Mouse (Mus musculus) liver, embryonic 16.5 days (tissue): ENCODE data around the gene Sema6b. TPM values are rescaled to one million over a fixed set of nuclear protein-coding genes. Genes with fewer than 3 reads are reported as not detected.

Experiments used
- ATAC-seq: fragments of 200-750 bp; cut with Nextera tagmentation; 2 replicates; pipeline ENCODE4 v1.8.0; 2017; ENCODE audit warnings: low read depth, mild to moderate bottlenecking, moderate number of reproducible peaks, moderate library complexity
- H3K27ac ChIP-seq: fragments of 300-500 bp; sonication (generic); 2 replicates; pipeline ENCODE4 v1.5.1; 2014; ENCODE audit warnings: mild to moderate bottlenecking, low read length
- H3K27me3 ChIP-seq: fragments of 300-500 bp; sonication (generic); 2 replicates; pipeline ENCODE4 v1.6.1; 2014; ENCODE audit warnings: low read depth, low read length, mixed read lengths; ENCODE audit not compliant: control insufficient read depth, insufficient read depth
- H3K36me3 ChIP-seq: fragments of 300-500 bp; sonication (generic); 2 replicates; pipeline ENCODE4 v1.6.1; 2014; ENCODE audit warnings: mild to moderate bottlenecking; ENCODE audit not compliant: control insufficient read depth, insufficient read depth
- H3K4me1 ChIP-seq: fragments of 300-500 bp; sonication (generic); 2 replicates; pipeline ENCODE4 v1.6.1; 2014; ENCODE audit warnings: low read depth, low read length, mixed read lengths; ENCODE audit not compliant: control insufficient read depth
- H3K4me2 ChIP-seq: fragments of 300-500 bp; sonication (generic); 2 replicates; pipeline ENCODE4 v1.6.1; 2014; ENCODE audit warnings: low read depth, low read length, mixed read lengths
- H3K4me3 ChIP-seq: fragments of 300-500 bp; sonication (generic); 2 replicates; pipeline ENCODE4 v1.5.1; 2014; ENCODE audit warnings: low read depth, mild to moderate bottlenecking, low read length
- H3K9ac ChIP-seq: fragments of 300-500 bp; sonication (generic); 2 replicates; pipeline ENCODE4 v1.6.1; 2014; ENCODE audit warnings: low read depth, low read length
- H3K9me3 ChIP-seq: fragments of 300-500 bp; sonication (generic); replicated peaks from 2 replicates; pipeline ENCODE4 v1.6.1; 2016; ENCODE audit warnings: low read length; ENCODE audit not compliant: control insufficient read depth
- WGBS: fragments of 180-500 bp; shearing (Covaris S2); extraction: QIAGEN DNeasy Blood & Tissue Kit; methylation state at CpG from one replicate; pipeline ENCODE4 v1.1.7; 2014; ENCODE audit not compliant: insufficient replicate concordance; 5-methylcytosine and 5-hydroxymethylcytosine counted together
- polyA plus RNA-seq: library from polyadenylated mRNA; unstranded; fragments of >200 nt; fragmentation: Nextera tagmentation; extraction: Ambion mirVana; gene quantifications from 2 replicates; pipeline ENCODE4 v1.2.1, GENCODE M21; 2015

Sema6b gene
- polyA plus RNA-seq, 1 experiment from 2014 or later, result 1.3 TPM

GRCm38 (mm10) chr17:56136558-56136957 is 3.6 kb downstream of the Sema6b start:
- H3K27ac ChIP-seq, result no peak overlapping the region
- H3K4me1 ChIP-seq, result peaks cover 29% of the 10 kb centered on the region

GRCm38 (mm10) chr17:56134463-56134971 is 5.6 kb downstream of the Sema6b start:
- no peaks in the 10 kb centered on the region for H3K9me3 ChIP-seq
- peak; percentile 35 for ATAC-seq
- H3K4me1 ChIP-seq, result peaks cover 22% of the 10 kb centered on the region
- peak overlapping the region; percentile 76 for H3K4me2 ChIP-seq
- peak overlapping the region; percentile 36 for H3K9ac ChIP-seq
- peak overlapping the region; percentile 88 for H3K27ac ChIP-seq
- H3K36me3 ChIP-seq, result peaks cover 8% of the 10 kb centered on the region
- peaks cover 8% of the 10 kb centered on the region for H3K27me3 ChIP-seq
- peak overlapping the region; percentile 57 for H3K4me3 ChIP-seq
- 2% methylated on average over 27 of the region's 27 CpGs for WGBS

More at GRCm38 (mm10) chr17:56136558-56136957, 3.6 kb downstream of the Sema6b start:
- H3K36me3 ChIP-seq, result no peaks in the 10 kb centered on the region
- no peak overlapping the region for H3K4me3 ChIP-seq
- WGBS, result 59% methylated on average over 7 of the region's 7 CpGs
- no peak for ATAC-seq
- no peaks in the 10 kb centered on the region for H3K9me3 ChIP-seq
- no peak overlapping the region for H3K9ac ChIP-seq
- H3K27me3 ChIP-seq, result peaks cover 28% of the 10 kb centered on the region
- H3K4me2 ChIP-seq, result no peak overlapping the region

- 3% methylated on average over 16 of the region's 21 CpGs for WGBS
- peak; percentile 87 for ATAC-seq
- Histone ChIP-seq H3K4me3 (peak overlapping the region; percentile 57), H3K27ac (peak overlapping the region; percentile 88), H3K4me1 (peaks cover 21% of the 10 kb centered on the region), H3K4me2 (peak overlapping the region; percentile 76), H3K27me3 (no peaks in the 10 kb centered on the region; the same call in 1 of the 2 replicates), H3K36me3 (peaks cover 8% of the 10 kb centered on the region), H3K9ac (peak overlapping the region; percentile 36; the same call in 1 of the 2 replicates), H3K9me3 (no peaks in the 10 kb centered on the region)
These were observed 6.4 kb downstream of the Sema6b start for GRCm38 (mm10) chr17:56133457-56134363.

GRCm38 (mm10) chr17:56132661-56133060 is 7.5 kb downstream of the Sema6b start:
- peaks cover 21% of the 10 kb centered on the region for H3K4me1 ChIP-seq
- H3K27ac ChIP-seq, result no peak overlapping the region
- H3K4me2 ChIP-seq, result peak overlapping the region; percentile 37
- ATAC-seq, result no peak
- H3K36me3 ChIP-seq, result peaks cover 8% of the 10 kb centered on the region
- H3K4me3 ChIP-seq, result no peak overlapping the region
- no peaks in the 10 kb centered on the region for H3K9me3 ChIP-seq
- no peak overlapping the region for H3K9ac ChIP-seq
- 4% methylated on average over 14 of the region's 14 CpGs for WGBS
- no peaks in the 10 kb centered on the region for H3K27me3 ChIP-seq

GRCm38 (mm10) chr17:56131814-56132213 is 8.3 kb downstream of the Sema6b start:
- Histone ChIP-seq H3K27me3 (no peaks in the 10 kb centered on the region), H3K36me3 (peaks cover 8% of the 10 kb centered on the region), H3K9me3 (no peaks in the 10 kb centered on the region), H3K27ac (no peak overlapping the region), H3K4me1 (peaks cover 21% of the 10 kb centered on the region), H3K4me2 (no peak overlapping the region), H3K9ac (no peak overlapping the region), H3K4me3 (no peak overlapping the region)
- WGBS, result 34% methylated on average over 7 of the region's 7 CpGs
- no peak for ATAC-seq

- ATAC-seq, result no peak
- H3K4me3 ChIP-seq, result no peak overlapping the region
- no peaks in the 10 kb centered on the region for H3K9me3 ChIP-seq
- WGBS, result 77% methylated on average over 10 of the region's 10 CpGs
- no peak overlapping the region for H3K9ac ChIP-seq
- peaks cover 21% of the 10 kb centered on the region for H3K4me1 ChIP-seq
- peaks cover 8% of the 10 kb centered on the region for H3K36me3 ChIP-seq
- no peak overlapping the region for H3K27ac ChIP-seq
- no peaks in the 10 kb centered on the region for H3K27me3 ChIP-seq
- no peak overlapping the region for H3K4me2 ChIP-seq
These were observed 9.0 kb downstream of the Sema6b start for GRCm38 (mm10) chr17:56131136-56131535.

GRCm38 (mm10) chr17:56128246-56128645 is 11.9 kb downstream of the Sema6b start:
- Histone ChIP-seq H3K9me3 (no peaks in the 10 kb centered on the region), H3K4me2 (no peak overlapping the region), H3K27me3 (peaks cover 6% of the 10 kb centered on the region; the same call in 1 of the 2 replicates), H3K9ac (no peak overlapping the region), H3K4me1 (peaks cover 7% of the 10 kb centered on the region), H3K36me3 (peaks cover 8% of the 10 kb centered on the region), H3K27ac (no peak overlapping the region), H3K4me3 (no peak overlapping the region)
- 58% methylated on average over 15 of the region's 15 CpGs for WGBS
- ATAC-seq, result no peak

- H3K4me3 ChIP-seq, result no peak overlapping the region
- no peak overlapping the region for H3K4me2 ChIP-seq
- H3K27me3 ChIP-seq, result peaks cover 13% of the 10 kb centered on the region
- no peak overlapping the region for H3K27ac ChIP-seq
- 71% methylated on average over 11 of the region's 11 CpGs for WGBS
- ATAC-seq, result no peak
- H3K4me1 ChIP-seq, result no peaks in the 10 kb centered on the region; the same call in none of the 2 replicates
- no peaks in the 10 kb centered on the region; the same call in 1 of the 2 replicates for H3K9me3 ChIP-seq
- H3K36me3 ChIP-seq, result peaks cover 5% of the 10 kb centered on the region; the same call in 1 of the 2 replicates
- no peak overlapping the region for H3K9ac ChIP-seq
These were observed 14.0 kb downstream of the Sema6b start for GRCm38 (mm10) chr17:56126175-56126574.

GRCm38 (mm10) chr17:56125276-56125630 is 14.9 kb downstream of the Sema6b start:
- no peaks in the 10 kb centered on the region for H3K36me3 ChIP-seq
- H3K4me2 ChIP-seq, result no peak overlapping the region
- peaks cover 22% of the 10 kb centered on the region for H3K27me3 ChIP-seq
- H3K27ac ChIP-seq, result no peak overlapping the region
- H3K9me3 ChIP-seq, result no peaks in the 10 kb centered on the region; the same call in 1 of the 2 replicates
- ATAC-seq, result no peak
- WGBS, result 74% methylated on average over 4 of the region's 4 CpGs
- no peak overlapping the region for H3K9ac ChIP-seq
- no peaks in the 10 kb centered on the region; the same call in none of the 2 replicates for H3K4me1 ChIP-seq
- no peak overlapping the region for H3K4me3 ChIP-seq
